Comparison of ENCODE assay signal across 8 mouse cellular contexts in genomic region chr11:83754227-83754626, GRCm38 (mm10). TPM values are rescaled to one million over a fixed set of nuclear protein-coding genes. Genes with fewer than 3 reads are reported as not detected.
DNase-seq lines count a peak whose midpoint lies in the region; ATAC-seq and TF ChIP-seq lines count a peak whose summit lies in the region.

No protein-coding gene starts in this region.

- no peak for DNase-seq in heart, postnatal 10 days
- DNase-seq in G1E (ENCODE audit: low spot score) = no peak
- no peak for DNase-seq in hindbrain, embryonic 10.5 days (ENCODE audit: low spot score)
- DNase-seq in midbrain, embryonic 10.5 days (ENCODE audit: low spot score) = no peak
- DNase-seq in retina, postnatal 1 day = no peak
- no peak for DNase-seq in kidney, postnatal 25 days

- peak overlapping the region; percentile 82 for H3K4me2 ChIP-seq in heart, embryonic 12.5 days

- H3K9ac ChIP-seq in heart, embryonic 12.5 days = peak overlapping the region; percentile 83

- peaks cover 11% of the 10 kb centered on the region for H3K4me1 ChIP-seq in heart, embryonic 12.5 days (replicated peaks)
- H3K4me1 ChIP-seq in G1E (ENCODE audit: insufficient read depth, low read depth, low read length) = peaks cover 9% of the 10 kb centered on the region
- H3K4me1 ChIP-seq in hindbrain, embryonic 10.5 days (replicated peaks) = peaks cover 18% of the 10 kb centered on the region
- peaks cover 22% of the 10 kb centered on the region for H3K4me1 ChIP-seq in midbrain, embryonic 10.5 days

- peaks cover 17% of the 10 kb centered on the region for H3K27me3 ChIP-seq in heart, embryonic 12.5 days (replicated peaks)
- H3K27me3 ChIP-seq in G1E (ENCODE audit: insufficient read depth, low read length) = no peaks in the 10 kb centered on the region
- H3K27me3 ChIP-seq in hindbrain, embryonic 10.5 days (ENCODE audit: insufficient read depth, poor library complexity, severe bottlenecking) = peaks cover 19% of the 10 kb centered on the region
- peaks cover 22% of the 10 kb centered on the region for H3K27me3 ChIP-seq in midbrain, embryonic 10.5 days (ENCODE audit: low read depth, poor library complexity, severe bottlenecking)

- WGBS in heart, embryonic 12.5 days = 7% methylated on average over 8 of the region's 8 CpGs
- WGBS in hindbrain, embryonic 10.5 days = 8% methylated on average over 8 of the region's 8 CpGs
- WGBS in midbrain, embryonic 10.5 days = 8% methylated on average over 8 of the region's 8 CpGs

- H3K36me3 ChIP-seq in heart, embryonic 12.5 days = peaks cover 30% of the 10 kb centered on the region
- H3K36me3 ChIP-seq in G1E (replicated peaks) = peaks cover 36% of the 10 kb centered on the region
- H3K36me3 ChIP-seq in hindbrain, embryonic 10.5 days = peaks cover 39% of the 10 kb centered on the region
- H3K36me3 ChIP-seq in midbrain, embryonic 10.5 days = peaks cover 38% of the 10 kb centered on the region

- no peak for ATAC-seq in heart, embryonic 12.5 days (ENCODE audit: insufficient number of reproducible peaks, low FRiP score)
- no peak for ATAC-seq in G1E (ENCODE audit: extremely low read depth, insufficient number of reproducible peaks, low FRiP score, poor library complexity, severe bottlenecking)
- no peak for ATAC-seq in granulocyte monocyte progenitor cell, adult 5-6 weeks (replicated peaks; ENCODE audit: poor library complexity, severe bottlenecking)

- H3K4me3 ChIP-seq in heart, embryonic 12.5 days = peak overlapping the region; percentile 88
- H3K4me3 ChIP-seq in G1E (ENCODE audit: low read depth, low read length) = peak overlapping the region; percentile 91
- peak overlapping the region; percentile 88 for H3K4me3 ChIP-seq in hindbrain, embryonic 10.5 days
- peak overlapping the region; percentile 90 for H3K4me3 ChIP-seq in midbrain, embryonic 10.5 days

- H3K9me3 ChIP-seq in heart, embryonic 12.5 days (replicated peaks) = no peaks in the 10 kb centered on the region
- H3K9me3 ChIP-seq in G1E (replicated peaks) = no peaks in the 10 kb centered on the region
- no peaks in the 10 kb centered on the region for H3K9me3 ChIP-seq in hindbrain, embryonic 10.5 days
- H3K9me3 ChIP-seq in midbrain, embryonic 10.5 days (replicated peaks) = no peaks in the 10 kb centered on the region

- intact Hi-C loops in heart, postnatal 10 days (cut with DNase I) = no loop called here

- peak overlapping the region; percentile 76; the same call in 1 of the 2 replicates for H3K27ac ChIP-seq in heart, embryonic 12.5 days (ENCODE audit: poor library complexity, severe bottlenecking)
- peak overlapping the region; percentile 97 for H3K27ac ChIP-seq in hindbrain, embryonic 10.5 days
- peak overlapping the region; percentile 97 for H3K27ac ChIP-seq in midbrain, embryonic 10.5 days (replicated peaks)

- no peak for TF ChIP-seq CTCF in G1E (IDR thresholded peaks at IDR 0.05; ENCODE audit: low read depth, low read length)

RNA-seq across cellular contexts. Expression of gene Heatr6, which starts 0.7 kb away (rescaled TPM):
- polyA plus RNA-seq in heart, embryonic 12.5 days (2016; fragmentation: Nextera tagmentation; extraction: Ambion mirVana) = 13.4 and 15.0 TPM in 2 replicates
- 1 to 10 TPM; 8.0 to 8.2 TPM for total RNA-seq in heart, postnatal 10 days (2021)
- total RNA-seq in G1E (2014; fragmentation: Nextera tagmentation) = 31.7 and 36.7 TPM in 2 replicates
- total RNA-seq in G1E (2017) = 14.9 and 18.1 TPM in 2 replicates
- 4.7 and 7.6 TPM in 2 replicates for polyA plus RNA-seq in G1E (2012)
- 30.0 and 30.1 TPM in 2 replicates for polyA plus RNA-seq in hindbrain, embryonic 10.5 days (2016; fragmentation: Nextera tagmentation; extraction: Ambion mirVana)
- polyA plus RNA-seq in midbrain, embryonic 10.5 days (2016; fragmentation: Nextera tagmentation; extraction: Ambion mirVana) = 31.0 and 35.1 TPM in 2 replicates
- 10.4 and 30.5 TPM in 2 replicates for total RNA-seq in granulocyte monocyte progenitor cell, adult 5-6 weeks (2014; fragmentation: Nextera tagmentation)
- 8.9 and 17.8 TPM in 2 replicates for total RNA-seq in granulocyte monocyte progenitor cell, adult 5-6 weeks (2017)

RNA-seq across cellular contexts. Expression of gene Wfdc21, which starts 7.5 kb away (rescaled TPM):
- not detected in 2 replicates for polyA plus RNA-seq in heart, embryonic 12.5 days (2016; fragmentation: Nextera tagmentation; extraction: Ambion mirVana)
- total RNA-seq in heart, postnatal 10 days (2021) = not detected
- total RNA-seq in G1E (2014; fragmentation: Nextera tagmentation) (not detected in 2 replicates), G1E (2017) (not detected in 2 replicates)
- not detected in 2 replicates for polyA plus RNA-seq in G1E (2012)
- polyA plus RNA-seq in hindbrain, embryonic 10.5 days (2016; fragmentation: Nextera tagmentation; extraction: Ambion mirVana) = not detected in 2 replicates
- polyA plus RNA-seq in midbrain, embryonic 10.5 days (2016; fragmentation: Nextera tagmentation; extraction: Ambion mirVana) = not detected in 2 replicates
- 15.7 and 47.5 TPM in 2 replicates for total RNA-seq in granulocyte monocyte progenitor cell, adult 5-6 weeks (2014; fragmentation: Nextera tagmentation)
- total RNA-seq in granulocyte monocyte progenitor cell, adult 5-6 weeks (2017) = 28.0 and 70.7 TPM in 2 replicates

RNA-seq across cellular contexts. Expression of gene Wfdc18, which starts 45.4 kb away (rescaled TPM):
- polyA plus RNA-seq in heart, embryonic 12.5 days (2016; fragmentation: Nextera tagmentation; extraction: Ambion mirVana) = 1.9 and 2.0 TPM in 2 replicates
- under 1 TPM in 1 of 2 experiments, not detected in 1; 0.74 TPM for total RNA-seq in heart, postnatal 10 days (2021)
- total RNA-seq in G1E (2014; fragmentation: Nextera tagmentation) (not detected in 2 replicates), G1E (2017) (not detected in 2 replicates)
- polyA plus RNA-seq in G1E (2012) = not detected in 2 replicates
- polyA plus RNA-seq in hindbrain, embryonic 10.5 days (2016; fragmentation: Nextera tagmentation; extraction: Ambion mirVana) = not detected in 2 replicates
- not detected in 2 replicates for polyA plus RNA-seq in midbrain, embryonic 10.5 days (2016; fragmentation: Nextera tagmentation; extraction: Ambion mirVana)
- total RNA-seq in granulocyte monocyte progenitor cell, adult 5-6 weeks (2014; fragmentation: Nextera tagmentation) = not detected in 2 replicates
- not detected in 2 replicates for total RNA-seq in granulocyte monocyte progenitor cell, adult 5-6 weeks (2017)

RNA-seq across cellular contexts. Expression of gene Wfdc17, which starts 50.4 kb away (rescaled TPM):
- 0.40 TPM in 1 of 2 replicates, not detected in the other for polyA plus RNA-seq in heart, embryonic 12.5 days (2016; fragmentation: Nextera tagmentation; extraction: Ambion mirVana)
- total RNA-seq in heart, postnatal 10 days (2021) = 1 to 10 TPM in 1 of 2 experiments, under 1 TPM in 1; 0.91 to 1.1 TPM
- total RNA-seq in G1E (2014; fragmentation: Nextera tagmentation) = not detected in 2 replicates
- not detected in 2 replicates for total RNA-seq in G1E (2017)
- polyA plus RNA-seq in G1E (2012) = not detected in 2 replicates
- 0.31 TPM in 1 of 2 replicates, not detected in the other for polyA plus RNA-seq in hindbrain, embryonic 10.5 days (2016; fragmentation: Nextera tagmentation; extraction: Ambion mirVana)
- not detected in 2 replicates for polyA plus RNA-seq in midbrain, embryonic 10.5 days (2016; fragmentation: Nextera tagmentation; extraction: Ambion mirVana)
- 8.9 TPM in 1 of 2 replicates, not detected in the other for total RNA-seq in granulocyte monocyte progenitor cell, adult 5-6 weeks (2014; fragmentation: Nextera tagmentation)
- total RNA-seq in granulocyte monocyte progenitor cell, adult 5-6 weeks (2017) = 1.2 TPM in 1 of 2 replicates, not detected in the other
